Mouse (Mus musculus) CH12.LX (cell line): ENCODE measurements around the gene Sftpa1. TPM values are rescaled to one million over a fixed set of nuclear protein-coding genes. Genes with fewer than 3 reads are reported as not detected.

Experiments
- DNase-seq: peaks from one replicate; pipeline ENCODE4 v3.0.0-alpha.2; 2013; ENCODE audit errors: extremely low read depth
- H3K27ac ChIP-seq: 2 replicates; pipeline ENCODE4 v1.5.1; 2012; ENCODE audit warnings: low read depth, mild to moderate bottlenecking, control low read depth, moderate library complexity; ENCODE audit not compliant: insufficient read depth
- H3K27me3 ChIP-seq: replicated peaks from 2 replicates; pipeline ENCODE3; 2012; ENCODE audit warnings: inconsistent platforms
- H3K36me3 ChIP-seq, 2 experiments: replicated peaks in 1 of 2; 2 replicates each; pipeline versions ENCODE3 to v1.6.1; 2012; ENCODE audit warnings: inconsistent platforms in 1 of 2, low read length in 1 of 2, mild to moderate bottlenecking in 1 of 2, mixed read lengths in 1 of 2, moderate library complexity in 1 of 2; ENCODE audit not compliant: control insufficient read depth in 1 of 2, insufficient read depth in 1 of 2
- H3K4me1 ChIP-seq, 2 experiments: 2 replicates each; pipeline ENCODE4 v1.6.1; 2012; ENCODE audit warnings: inconsistent platforms in 1 of 2, moderate library complexity in 1 of 2; ENCODE audit not compliant: insufficient read depth in 2 of 2, control insufficient read depth in 1 of 2
- H3K4me2 ChIP-seq: 2 replicates; pipeline ENCODE4 v1.6.1; 2012; ENCODE audit warnings: low read depth, mild to moderate bottlenecking, control low read depth; ENCODE audit not compliant: poor library complexity, insufficient read depth, severe bottlenecking
- H3K4me3 ChIP-seq, 3 experiments: fragments of 150-350 bp in 1 of 3; sonication (generic) in 1 of 3; replicated peaks in 1 of 3; 2 replicates each; pipeline versions ENCODE3 to v1.5.1; 2011 to 2012; ENCODE audit warnings: low read depth in 2 of 3, low read length in 2 of 3, mild to moderate bottlenecking in 2 of 3, moderate library complexity in 2 of 3, control low read depth in 1 of 3, improper control_type of control experiment in 1 of 3, inconsistent platforms in 1 of 3, mixed read lengths in 1 of 3; ENCODE audit not compliant: poor library complexity in 1 of 3
- H3K79me2 ChIP-seq: replicated peaks from 2 replicates; pipeline ENCODE4 v1.6.1; 2012; ENCODE audit warnings: mild to moderate bottlenecking, moderate library complexity; ENCODE audit not compliant: control insufficient read depth, poor library complexity, insufficient read depth, severe bottlenecking; ENCODE audit errors: extremely low read depth
- H3K9ac ChIP-seq: 2 replicates; pipeline ENCODE4 v1.6.1; 2012; ENCODE audit warnings: low read depth, mild to moderate bottlenecking, control low read depth, moderate library complexity; ENCODE audit not compliant: insufficient read depth
- H3K9me3 ChIP-seq: replicated peaks from 2 replicates; pipeline ENCODE3; 2012; ENCODE audit warnings: low read length, inconsistent platforms, mixed read lengths
- CHD1 ChIP-seq: IDR thresholded peaks from 2 replicates; pipeline ENCODE4 v1.6.1; 2012; ENCODE audit warnings: low read depth, low read length, improper control_type of control experiment, inconsistent platforms
- CHD2 ChIP-seq: IDR thresholded peaks from 2 replicates; pipeline ENCODE4 v1.6.1; 2011; ENCODE audit warnings: low read length, improper control_type of control experiment
- CTCF ChIP-seq, 2 experiments: IDR thresholded peaks in 1 of 2; conservative IDR thresholded peaks in 1 of 2; 2 replicates each; pipeline ENCODE4 v1.5.1; 2011 to 2012; ENCODE audit warnings: low read depth in 2 of 2, low read length in 2 of 2, improper control_type of control experiment in 1 of 2, inconsistent platforms in 1 of 2, mild to moderate bottlenecking in 1 of 2, moderate library complexity in 1 of 2
- E2F4 ChIP-seq: IDR thresholded peaks from 2 replicates; pipeline ENCODE4 v1.6.1; 2011; ENCODE audit warnings: low read depth, low read length, improper control_type of control experiment; ENCODE audit not compliant: insufficient replicate concordance
- IRF4 ChIP-seq: IDR thresholded peaks from 2 replicates; pipeline ENCODE4 v1.6.1; 2014; ENCODE audit warnings: low read depth, mild to moderate bottlenecking, inconsistent platforms, low read length, improper control_type of control experiment
- JUN ChIP-seq: IDR thresholded peaks from 2 replicates; pipeline ENCODE4 v1.6.1; 2011; ENCODE audit warnings: low read depth, mild to moderate bottlenecking, low read length, improper control_type of control experiment, moderate library complexity; ENCODE audit not compliant: insufficient read depth
- JUND ChIP-seq: conservative IDR thresholded peaks from 2 replicates; pipeline ENCODE4 v1.6.1; 2011; ENCODE audit warnings: low read depth, low read length, improper control_type of control experiment
- MAX ChIP-seq: IDR thresholded peaks from 2 replicates; pipeline ENCODE4 v1.6.1; 2011; ENCODE audit warnings: low read length, improper control_type of control experiment
- MAZ ChIP-seq: IDR thresholded peaks from 2 replicates; pipeline ENCODE4 v1.6.1; 2012; ENCODE audit warnings: low read depth, mild to moderate bottlenecking, inconsistent platforms, low read length, improper control_type of control experiment, moderate library complexity
- MEF2A ChIP-seq: IDR thresholded peaks from 2 replicates; pipeline ENCODE4 v1.6.1; 2014; ENCODE audit warnings: low read depth, mild to moderate bottlenecking, inconsistent platforms, low read length, improper control_type of control experiment, borderline replicate concordance
- MYC ChIP-seq: IDR thresholded peaks from 2 replicates; pipeline ENCODE4 v1.6.1; 2011; ENCODE audit warnings: low read depth, mild to moderate bottlenecking, improper control_type of control experiment, low read length
- NRF1 ChIP-seq: IDR thresholded peaks from 2 replicates; pipeline ENCODE4 v1.6.1; 2014; ENCODE audit warnings: low read depth, mild to moderate bottlenecking, inconsistent platforms, low read length, improper control_type of control experiment, moderate library complexity
- POLR2A ChIP-seq: IDR thresholded peaks from 2 replicates; pipeline ENCODE4 v1.6.1; 2011; ENCODE audit warnings: low read depth, mild to moderate bottlenecking, improper control_type of control experiment, low read length
- POLR2AphosphoS2 ChIP-seq: IDR thresholded peaks from 2 replicates; pipeline ENCODE4 v1.6.1; 2011; ENCODE audit warnings: low read depth, low read length, improper control_type of control experiment
- RAD21 ChIP-seq: IDR thresholded peaks from 2 replicates; pipeline ENCODE4 v1.6.1; 2011; ENCODE audit warnings: low read depth, mild to moderate bottlenecking, low read length, improper control_type of control experiment, moderate library complexity
- RCOR1 ChIP-seq: conservative IDR thresholded peaks from 2 replicates; pipeline ENCODE4 v1.6.1; 2012; ENCODE audit warnings: low read depth, mild to moderate bottlenecking, inconsistent platforms, low read length, improper control_type of control experiment
- SIN3A ChIP-seq: IDR thresholded peaks from 2 replicates; pipeline ENCODE4 v1.6.1; 2012; ENCODE audit warnings: low read length, improper control_type of control experiment, inconsistent platforms
- SMC3 ChIP-seq: IDR thresholded peaks from 2 replicates; pipeline ENCODE4 v1.6.1; 2011; ENCODE audit warnings: low read depth, low read length, improper control_type of control experiment
- UBTF ChIP-seq: IDR thresholded peaks from 2 replicates; pipeline ENCODE4 v1.6.1; 2012; ENCODE audit warnings: low read depth, mild to moderate bottlenecking, inconsistent platforms, low read length, improper control_type of control experiment, moderate library complexity
- USF1 ChIP-seq: IDR thresholded peaks from 2 replicates; pipeline ENCODE4 v1.6.1; 2014; ENCODE audit warnings: low read depth, mild to moderate bottlenecking, inconsistent platforms, low read length, improper control_type of control experiment
- ZKSCAN1 ChIP-seq: IDR thresholded peaks from 2 replicates; pipeline ENCODE4 v1.6.1; 2012; ENCODE audit warnings: low read depth, inconsistent platforms, low read length, improper control_type of control experiment, borderline replicate concordance
- dilution Hi-C: fragments of 300-500 bp; cut with MboI; formaldehyde crosslinking; loops from 2 replicates; pipeline ENCODE4 v1.14.3; 2020; ENCODE audit warnings: low sequenced_read_pairs; ENCODE audit not compliant: extremely low pct_unique_long_range_greater_than_20kb, extremely low pct_ligation_motif_present
- in situ Hi-C: fragments of 300-500 bp; cut with MboI; formaldehyde crosslinking; loops from 3 replicates; pipeline ENCODE4 v1.14.3; 2019; ENCODE audit warnings: low sequenced_read_pairs, low pct_ligation_motif_present, low pct_unique_long_range_greater_than_20kb, mixed read lengths
- polyA plus RNA-seq: library from polyadenylated mRNA; unstranded; fragments of >175 nt; gene quantifications from 2 replicates; pipeline ENCODE4 v1.2.1, GENCODE M21; 2012; ENCODE audit warnings: low read depth; ENCODE audit not compliant: insufficient read length
- total RNA-seq, 2 experiments: library from RNA; depleted of rRNA; stranded (reverse); fragments of 300-350 nt in 1 of 2; fragments of >200 nt in 1 of 2; gene quantifications; 2 replicates each; pipeline ENCODE4 v1.2.3; 2012 to 2014

The Sftpa1 gene
- total and polyA plus RNA-seq, 3 experiments = not detected

GRCm38 (mm10) chr14:41124683-41125082 lies 6.9 kb upstream of the Sftpa1 start:
- no peak overlapping the region for H3K9ac ChIP-seq
- H3K4me1 ChIP-seq = no peaks in the 10 kb centered on the region
- H3K27ac ChIP-seq = no peak overlapping the region
- in situ Hi-C loops = loop anchor here (5.0 kb wide), 2 partner anchors 32 to 33 kb away; no protein-coding TSS in a partner anchor
- H3K36me3 ChIP-seq = no peaks in the 10 kb centered on the region
- no peak for DNase-seq
- H3K79me2 ChIP-seq = no peaks in the 10 kb centered on the region
- TF ChIP-seq SMC3 = no peak
- no peak for TF ChIP-seq IRF4
- TF ChIP-seq POLR2AphosphoS2 = no peak
- no peak for TF ChIP-seq E2F4
- TF ChIP-seq MEF2A = no peak
- TF ChIP-seq RCOR1 = no peak
- TF ChIP-seq SIN3A = no peak
- no peak for TF ChIP-seq MYC
- no peak for TF ChIP-seq UBTF
- no peak for TF ChIP-seq MAZ
- TF ChIP-seq CTCF (conservative IDR thresholded peaks at IDR 0.05 in 1 of 2, IDR thresholded peaks at IDR 0.05 in 1 of 2; ENCODE audit: low read depth in 2 of 2, low read length in 2 of 2) = no peak
- no peak for TF ChIP-seq ZKSCAN1
- H3K27me3 ChIP-seq = no peaks in the 10 kb centered on the region
- H3K9me3 ChIP-seq = no peaks in the 10 kb centered on the region
- no peak overlapping the region for H3K4me3 ChIP-seq
- dilution Hi-C loops = no loop called here
- H3K4me2 ChIP-seq = no peak overlapping the region

GRCm38 (mm10) chr14:41127997-41128396 lies 3.6 kb upstream of the Sftpa1 start:
- Histone ChIP-seq H3K4me1 (no peaks in the 10 kb centered on the region; a peak in 1 of 4 replicates), H3K9me3 (no peaks in the 10 kb centered on the region), H3K9ac (no peak overlapping the region), H3K4me3 (no peak overlapping the region), H3K4me2 (no peak overlapping the region), H3K79me2 (no peaks in the 10 kb centered on the region), H3K27me3 (no peaks in the 10 kb centered on the region), H3K36me3 (no peaks in the 10 kb centered on the region), H3K27ac (no peak overlapping the region)
- dilution Hi-C loops (no loop called here), in situ Hi-C loops (loop anchor here (5.0 kb wide), 1 partner anchor 36 kb away; no protein-coding TSS in a partner anchor)
- TF ChIP-seq NRF1 = no peak
- peak; percentile 47 to 88; a peak in 3 of 4 replicates for TF ChIP-seq CTCF (conservative IDR thresholded peaks at IDR 0.05 in 1 of 2, IDR thresholded peaks at IDR 0.05 in 1 of 2; ENCODE audit: low read depth in 2 of 2, low read length in 2 of 2)
- peak; percentile 75 for TF ChIP-seq SMC3
- TF ChIP-seq CHD2 = no peak
- no peak for TF ChIP-seq JUN
- peak; percentile 82 for TF ChIP-seq RAD21
- TF ChIP-seq JUND = no peak
- no peak for TF ChIP-seq CHD1
- no peak for TF ChIP-seq POLR2A
- TF ChIP-seq USF1 = no peak
- TF ChIP-seq MAX = no peak
- DNase-seq = peak; percentile 60
